Mouse (Mus musculus): Measurements from ENCODE around the gene B4galt5.

- TF ChIP-seq POLR2A (IDR thresholded peaks at IDR 0.05; ENCODE audit: borderline replicate concordance, insufficient read depth, low read length) (no peak), CTCF (IDR thresholded peaks at IDR 0.05; ENCODE audit: borderline replicate concordance, insufficient read depth, low read depth, low read length) (no peak)
Measured at GRCm38 (mm10) chr2:167351371-167351951, 2.5 kb upstream of the B4galt5 start.
